Mouse (Mus musculus) macrophage (primary cell): ENCODE results near the gene Olfr606. TPM values are rescaled to one million over a fixed set of nuclear protein-coding genes. Genes with fewer than 3 reads are reported as not detected.
"Not testable (repeated sequence)": the region's sequence is repeated elsewhere in the genome, so short reads cannot be mapped to it uniquely, and the experiment has no call there.

Source experiments
- H3K27ac ChIP-seq: fragments of 350-480 bp; formaldehyde crosslinking; 2 replicates; pipeline ENCODE4 v1.9.0; 2021
- H3K36me3 ChIP-seq: fragments of 350-480 bp; formaldehyde crosslinking; 2 replicates; pipeline ENCODE4 v1.9.0; 2021; ENCODE audit errors: inconsistent target
- H3K4me3 ChIP-seq: fragments of 350-480 bp; formaldehyde crosslinking; 2 replicates; pipeline ENCODE4 v1.9.0; 2021; ENCODE audit errors: inconsistent target
- H3K79me2 ChIP-seq: fragments of 350-480 bp; formaldehyde crosslinking; 2 replicates; pipeline ENCODE4 v1.9.0; 2021; ENCODE audit errors: inconsistent target
- WGBS: methylation state at CpG from one replicate; pipeline ENCODE4 v1.1.7; 2026; ENCODE audit warnings: inconsistent platforms; ENCODE audit not compliant: missing documents; 5-methylcytosine and 5-hydroxymethylcytosine counted together
- polyA plus RNA-seq: library from polyadenylated mRNA; stranded (reverse); fragments of 250-400 nt; gene quantifications from 3 replicates; pipeline ENCODE4 v1.2.4, GENCODE M21; 2018; ENCODE audit warnings: inconsistent platforms
- total RNA-seq, 78 experiments: library from RNA; depleted of rRNA; stranded (reverse); fragments of 250-400 nt; gene quantifications; 1 replicate in 9 of 78; 2 replicates in 24 of 78; 3 replicates in 43 of 78; 4 replicates in 2 of 78; pipeline ENCODE4 v1.2.4; 2018; ENCODE audit warnings: inconsistent platforms in 56 of 78

Gene Olfr606
- total RNA-seq (2018; cell fraction: chromatin; rRNA removed) = not detected
- total RNA-seq (2018; cell fraction: cytosol; rRNA removed) = not detected
- total RNA-seq (2018; cell fraction: nucleus; rRNA removed) = not detected
- not detected in 3 replicates for polyA plus RNA-seq

- WGBS = 96% methylated on average over 2 of the region's 2 CpGs
- H3K36me3 ChIP-seq = no peaks in the 10 kb centered on the region
- H3K79me2 ChIP-seq = no peaks in the 10 kb centered on the region
- H3K27ac ChIP-seq = no peak within 1 kb of the TSS
- H3K4me3 ChIP-seq = no peak within 1 kb of the TSS
Observed at GRCm38 (mm10) chr7:103448746-103449145, at the start of gene Olfr606. Gene Olfr606 (plus strand): TSS chr7:103449046.

GRCm38 (mm10) chr7:103406521-103407055, 42.3 kb upstream of the Olfr606 start:
- WGBS = 67% methylated on average over 3 of the region's 3 CpGs
- H3K79me2 ChIP-seq = not testable (repeated sequence)

GRCm38 (mm10) chr7:103414772-103415171, 34.1 kb upstream of the Olfr606 start, which contains the start of gene Usp17lc:
Gene Usp17lc (plus strand): TSS chr7:103415072.
- WGBS = no CpG with 5 or more reads among the region's 1 CpGs

More at GRCm38 (mm10) chr7:103406521-103407055, 42.3 kb upstream of the Olfr606 start:
- not testable (repeated sequence) for H3K36me3 ChIP-seq, H3K27ac ChIP-seq, H3K4me3 ChIP-seq

GRCm38 (mm10) chr7:103445339-103445738, 3.5 kb upstream of the Olfr606 start, which contains the start of gene Olfr605:
Gene Olfr605 (minus strand): TSS chr7:103445439.
- Histone ChIP-seq H3K27ac (no peak within 1 kb of the TSS), H3K4me3 (no peak within 1 kb of the TSS), H3K79me2 (no peaks in the 10 kb centered on the region), H3K36me3 (no peaks in the 10 kb centered on the region)
- WGBS = 93% methylated on average over 1 of the region's 1 CpGs

More at GRCm38 (mm10) chr7:103414772-103415171, 34.1 kb upstream of the Olfr606 start, which contains the start of gene Usp17lc:
- H3K27ac ChIP-seq, H3K79me2 ChIP-seq, H3K36me3 ChIP-seq, H3K4me3 ChIP-seq: not testable (repeated sequence)

GRCm38 (mm10) chr7:103460590-103460989, 11.7 kb downstream of the Olfr606 start:
- H3K27ac ChIP-seq = no peak overlapping the region
- H3K4me3 ChIP-seq = no peak overlapping the region
- no peaks in the 10 kb centered on the region for H3K36me3 ChIP-seq
- H3K79me2 ChIP-seq = no peaks in the 10 kb centered on the region
- 94% methylated on average over 5 of the region's 5 CpGs for WGBS

- Histone ChIP-seq H3K27ac (no peak within 1 kb of the TSS), H3K79me2 (no peaks in the 10 kb centered on the region), H3K36me3 (no peaks in the 10 kb centered on the region), H3K4me3 (no peak within 1 kb of the TSS)
Observed at GRCm38 (mm10) chr7:103469577-103469976, 20.7 kb downstream of the Olfr606 start, which contains the start of gene Olfr608. Gene Olfr608 (plus strand): TSS chr7:103469877.

- H3K4me3 ChIP-seq, H3K36me3 ChIP-seq, H3K27ac ChIP-seq, H3K79me2 ChIP-seq: not testable (repeated sequence)
- 90% methylated on average over 7 of the region's 9 CpGs for WGBS
Observed at GRCm38 (mm10) chr7:103477106-103477505, 28.3 kb downstream of the Olfr606 start.

- WGBS = 92% methylated on average over 1 of the region's 1 CpGs
Observed at GRCm38 (mm10) chr7:103497962-103498361, 49.1 kb downstream of the Olfr606 start, which contains the start of gene Olfr609. Gene Olfr609 (minus strand): TSS chr7:103498062.

More at GRCm38 (mm10) chr7:103497962-103498361, 49.1 kb downstream of the Olfr606 start, which contains the start of gene Olfr609:
- H3K79me2 ChIP-seq = no peaks in the 10 kb centered on the region
- H3K36me3 ChIP-seq = no peaks in the 10 kb centered on the region
- H3K27ac ChIP-seq = no peak within 1 kb of the TSS
- no peak within 1 kb of the TSS for H3K4me3 ChIP-seq

Other genes starting within 250 kb of the Olfr606 start
- not detected in 3 replicates for gene Olfr593, start 237.2 kb upstream of the Olfr606 start, polyA plus RNA-seq
- gene Olfr594, start 232.1 kb upstream of the Olfr606 start, polyA plus RNA-seq = not detected in 3 replicates
- not detected in 3 replicates for gene Usp17ld, start 196.5 kb upstream of the Olfr606 start, polyA plus RNA-seq
- not detected in 3 replicates for gene Olfr596, start 143.4 kb upstream of the Olfr606 start, polyA plus RNA-seq
- gene Olfr597, start 132.7 kb upstream of the Olfr606 start, polyA plus RNA-seq = not detected in 3 replicates
- not detected in 3 replicates for gene Olfr598, start 125.5 kb upstream of the Olfr606 start, polyA plus RNA-seq
- not detected in 3 replicates for gene Olfr599, start 113.1 kb upstream of the Olfr606 start, polyA plus RNA-seq
- gene Olfr600, start 99.4 kb upstream of the Olfr606 start, polyA plus RNA-seq = not detected in 3 replicates
- not detected in 3 replicates for gene Olfr601, start 86.4 kb upstream of the Olfr606 start, polyA plus RNA-seq
- gene Olfr603, start 62.9 kb upstream of the Olfr606 start, polyA plus RNA-seq = not detected in 3 replicates
- not detected in 3 replicates for gene Usp17lc, start 34.0 kb upstream of the Olfr606 start, polyA plus RNA-seq
- gene Olfr605, start 3.6 kb upstream of the Olfr606 start, polyA plus RNA-seq = not detected in 3 replicates
- not detected in 3 replicates for gene Olfr607, start 15.1 kb downstream of the Olfr606 start, polyA plus RNA-seq
- not detected in 3 replicates for gene Olfr608, start 20.8 kb downstream of the Olfr606 start, polyA plus RNA-seq
- gene Olfr609, start 49.0 kb downstream of the Olfr606 start, polyA plus RNA-seq = not detected in 3 replicates
- not detected in 3 replicates for gene Olfr610, start 63.1 kb downstream of the Olfr606 start, polyA plus RNA-seq
- not detected in 3 replicates for gene Olfr611, start 71.8 kb downstream of the Olfr606 start, polyA plus RNA-seq
- not detected in 3 replicates for gene Olfr612, start 93.7 kb downstream of the Olfr606 start, polyA plus RNA-seq
- not detected in 3 replicates for gene Olfr613, start 99.0 kb downstream of the Olfr606 start, polyA plus RNA-seq
- not detected in 3 replicates for gene Olfr615, start 107.0 kb downstream of the Olfr606 start, polyA plus RNA-seq
- gene Olfr616, start 120.1 kb downstream of the Olfr606 start, polyA plus RNA-seq = not detected in 3 replicates
- gene Olfr617, start 124.0 kb downstream of the Olfr606 start, polyA plus RNA-seq = not detected in 3 replicates
- not detected in 3 replicates for gene Olfr618, start 141.1 kb downstream of the Olfr606 start, polyA plus RNA-seq
- gene Olfr619, start 151.5 kb downstream of the Olfr606 start, polyA plus RNA-seq = not detected in 3 replicates
- gene Olfr620, start 163.5 kb downstream of the Olfr606 start, polyA plus RNA-seq = not detected in 3 replicates
- gene Olfr622, start 193.7 kb downstream of the Olfr606 start, polyA plus RNA-seq = not detected in 3 replicates
- gene Olfr623, start 214.7 kb downstream of the Olfr606 start, polyA plus RNA-seq = not detected in 3 replicates
- 0.09 to 0.15 TPM (median 0.09 TPM) in 3 replicates for gene Olfr624, start 222.1 kb downstream of the Olfr606 start, polyA plus RNA-seq
- gene Olfr625-ps1, start 233.7 kb downstream of the Olfr606 start, polyA plus RNA-seq = not detected in 3 replicates